Mouse (Mus musculus) limb, embryonic 11.5 days (tissue): Measurements from ENCODE around the gene Il6ra. TPM values are rescaled to one million over a fixed set of nuclear protein-coding genes. Genes with fewer than 3 reads are reported as not detected.

Experiments
- ATAC-seq: fragments of 200-750 bp; cut with Nextera tagmentation; 2 replicates; pipeline ENCODE4 v1.8.0; 2017; ENCODE audit warnings: low read depth; ENCODE audit not compliant: insufficient number of reproducible peaks, low FRiP score, low TSS enrichment
- DNase-seq: peaks from one replicate; pipeline ENCODE4 v3.0.0-alpha.2; 2015; ENCODE audit warnings: low spot score
- H3K27ac ChIP-seq: fragments of 300-500 bp; sonication (generic); replicated peaks from 2 replicates; pipeline ENCODE4 v1.5.1; 2014; ENCODE audit warnings: low read depth, mild to moderate bottlenecking, low read length
- H3K27me3 ChIP-seq: fragments of 300-500 bp; sonication (generic); 2 replicates; pipeline ENCODE4 v1.6.1; 2014; ENCODE audit warnings: mild to moderate bottlenecking, low read length, mixed read lengths; ENCODE audit not compliant: control insufficient read depth, insufficient read depth
- H3K36me3 ChIP-seq: fragments of 300-500 bp; sonication (generic); 2 replicates; pipeline ENCODE4 v1.6.1; 2014; ENCODE audit warnings: mild to moderate bottlenecking, low read length, moderate library complexity, mixed read lengths; ENCODE audit not compliant: control insufficient read depth, insufficient read depth
- H3K4me1 ChIP-seq: fragments of 300-500 bp; sonication (generic); 2 replicates; pipeline ENCODE4 v1.6.1; 2014; ENCODE audit warnings: low read length, mixed read lengths; ENCODE audit not compliant: control insufficient read depth, insufficient read depth
- H3K4me2 ChIP-seq: fragments of 300-500 bp; sonication (generic); 2 replicates; pipeline ENCODE4 v1.6.1; 2014; ENCODE audit warnings: low read depth, mild to moderate bottlenecking, moderate library complexity; ENCODE audit not compliant: severe bottlenecking
- H3K4me3 ChIP-seq: fragments of 300-500 bp; sonication (generic); 2 replicates; pipeline ENCODE4 v1.5.1; 2014; ENCODE audit warnings: low read depth, low read length
- H3K9ac ChIP-seq: fragments of 300-500 bp; sonication (generic); 2 replicates; pipeline ENCODE4 v1.6.1; 2014; ENCODE audit warnings: mild to moderate bottlenecking, low read length
- H3K9me3 ChIP-seq: fragments of 300-500 bp; sonication (generic); 2 replicates; pipeline ENCODE4 v1.6.1; 2016; ENCODE audit warnings: low read length; ENCODE audit not compliant: control insufficient read depth
- WGBS: fragments of 180-500 bp; shearing (Covaris S2); extraction: QIAGEN DNeasy Blood & Tissue Kit; methylation state at CpG from one replicate; pipeline ENCODE4 v1.1.7; 2014; 5-methylcytosine and 5-hydroxymethylcytosine counted together
- polyA plus RNA-seq: library from polyadenylated mRNA; unstranded; fragments of >200 nt; fragmentation: Nextera tagmentation; extraction: Ambion mirVana; gene quantifications from 2 replicates; pipeline ENCODE4 v1.2.1, GENCODE M21; 2014

Il6ra gene
- polyA plus RNA-seq, 1 experiment from 2014 or later, result 0.40 TPM

DNA sequence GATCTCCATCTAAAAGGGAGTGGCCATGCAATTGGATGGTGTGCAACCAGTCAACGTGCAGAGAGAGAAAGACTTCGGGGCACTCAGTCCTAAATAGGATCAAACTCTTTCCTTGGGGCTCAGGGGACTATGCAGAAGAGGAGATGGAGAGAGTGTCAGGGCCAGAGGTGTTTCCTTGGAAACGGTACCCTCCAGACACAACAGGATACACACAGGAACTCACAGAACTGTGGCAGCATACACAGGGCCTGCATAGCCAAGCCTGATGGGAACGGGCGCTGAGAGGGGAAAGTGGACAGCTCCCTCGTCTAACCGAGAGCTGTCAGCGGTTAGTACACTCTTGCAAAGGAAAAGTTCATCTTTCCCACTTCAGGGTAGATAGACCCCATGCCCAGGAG lies 13.5 kb downstream of the Il6ra start:
- H3K36me3 ChIP-seq, result no peaks in the 10 kb centered on the region
- H3K4me2 ChIP-seq, result no peak overlapping the region
- DNase-seq (no peak), ATAC-seq (no peak)
- H3K9ac ChIP-seq, result no peak overlapping the region
- no peaks in the 10 kb centered on the region for H3K27me3 ChIP-seq
- H3K9me3 ChIP-seq, result no peaks in the 10 kb centered on the region
- H3K27ac ChIP-seq, result no peak overlapping the region
- 68% methylated on average over 8 of the region's 8 CpGs for WGBS
- no peaks in the 10 kb centered on the region for H3K4me1 ChIP-seq
- H3K4me3 ChIP-seq, result no peak overlapping the region

DNA sequence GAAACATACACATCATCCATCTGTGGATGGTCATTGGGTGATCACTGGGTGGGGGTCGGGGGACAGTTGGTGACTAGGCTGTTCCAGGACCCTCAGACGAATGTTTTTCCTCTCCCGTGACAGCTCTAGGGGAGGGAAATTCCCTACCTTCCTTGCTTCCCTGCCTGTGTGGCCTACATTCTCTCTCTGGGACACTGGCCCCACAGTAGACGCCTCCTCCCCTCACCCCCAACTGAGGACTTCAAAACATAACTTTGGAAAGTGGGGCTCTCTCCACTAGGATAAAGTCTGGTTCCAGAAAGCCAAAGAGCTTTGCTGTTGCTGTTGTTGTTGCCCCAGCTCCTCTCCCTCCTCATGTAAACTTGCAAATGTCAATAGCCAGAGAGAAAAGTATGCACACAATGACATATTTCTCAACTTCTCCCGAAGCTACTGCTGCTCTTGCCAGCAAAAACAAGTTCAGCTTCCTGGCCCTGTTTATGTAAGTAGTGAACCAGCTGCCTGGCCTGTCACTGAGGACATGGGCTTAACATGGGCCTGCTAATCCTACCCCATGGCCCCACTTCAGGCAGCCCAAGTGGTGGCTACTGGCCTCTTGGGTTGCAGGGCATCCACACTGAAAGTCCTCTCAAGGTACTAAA lies 14.0 kb downstream of the Il6ra start:
- no peaks in the 10 kb centered on the region for H3K4me1 ChIP-seq
- no peak overlapping the region for H3K4me2 ChIP-seq
- no peak overlapping the region for H3K9ac ChIP-seq
- no peaks in the 10 kb centered on the region for H3K9me3 ChIP-seq
- no peak overlapping the region; the same call in 1 of the 2 replicates for H3K27ac ChIP-seq
- H3K36me3 ChIP-seq, result no peaks in the 10 kb centered on the region
- no peak for ATAC-seq
- H3K4me3 ChIP-seq, result no peak overlapping the region
- H3K27me3 ChIP-seq, result no peaks in the 10 kb centered on the region
- WGBS, result 70% methylated on average over 5 of the region's 5 CpGs
- no peak for DNase-seq

DNA sequence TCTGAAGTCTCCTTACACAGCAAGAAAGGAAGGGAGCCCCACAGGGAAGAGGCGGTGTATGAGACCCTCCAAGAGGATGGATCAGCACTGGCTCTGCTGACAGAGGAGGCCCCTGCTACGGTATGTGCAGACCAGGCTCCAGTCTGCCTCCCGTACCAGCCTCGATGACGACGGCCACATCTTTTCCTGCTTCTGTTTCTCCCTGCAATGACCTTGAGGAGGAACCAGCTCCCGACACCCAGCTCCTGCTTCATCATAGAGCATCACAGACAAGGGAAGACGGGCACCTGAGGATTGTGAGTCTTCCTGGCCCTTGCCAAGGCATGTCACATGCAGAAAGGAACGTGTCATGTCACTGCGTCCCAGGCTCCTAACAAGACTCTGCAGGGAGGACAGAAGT lies 15.0 kb downstream of the Il6ra start:
- Histone ChIP-seq H3K4me2 (no peak overlapping the region), H3K4me1 (no peaks in the 10 kb centered on the region), H3K27ac (no peak overlapping the region), H3K36me3 (no peaks in the 10 kb centered on the region), H3K9me3 (no peaks in the 10 kb centered on the region), H3K4me3 (no peak overlapping the region), H3K9ac (no peak overlapping the region), H3K27me3 (no peaks in the 10 kb centered on the region)
- WGBS, result 74% methylated on average over 10 of the region's 10 CpGs
- ATAC-seq (no peak), DNase-seq (no peak)

DNA sequence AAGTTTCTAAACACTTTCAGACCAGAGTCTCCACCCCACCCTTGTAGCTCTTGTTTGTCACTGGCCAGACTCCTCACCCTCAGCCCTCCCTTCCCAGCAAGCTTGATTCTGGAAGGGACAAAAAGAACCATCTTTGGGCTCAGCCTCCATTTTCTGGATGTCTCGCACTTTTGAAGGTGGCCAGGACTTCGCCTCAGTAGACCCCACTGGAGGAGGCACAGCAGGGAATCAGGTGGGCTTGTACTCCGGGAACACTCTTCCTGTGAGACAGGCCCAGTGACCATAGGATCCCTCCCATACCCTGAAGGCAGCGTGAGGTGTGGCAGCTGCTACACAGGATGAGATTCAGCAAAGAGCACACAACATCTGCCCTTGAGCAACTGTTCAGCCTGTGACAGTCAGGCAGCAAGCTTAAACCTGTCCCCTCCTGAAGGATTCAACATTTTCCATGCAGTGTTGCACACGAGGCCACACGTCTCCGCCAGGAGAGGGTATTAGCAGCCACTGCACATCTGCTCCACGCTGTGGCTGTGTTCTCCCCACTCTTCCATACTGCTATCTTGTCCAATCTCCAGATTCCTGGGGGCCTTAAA lies 15.7 kb downstream of the Il6ra start:
- Histone ChIP-seq H3K27ac (no peak overlapping the region), H3K4me2 (no peak overlapping the region), H3K4me1 (no peaks in the 10 kb centered on the region), H3K27me3 (no peaks in the 10 kb centered on the region), H3K9ac (no peak overlapping the region), H3K36me3 (no peaks in the 10 kb centered on the region), H3K9me3 (no peaks in the 10 kb centered on the region), H3K4me3 (no peak overlapping the region)
- ATAC-seq, result no peak
- no peak for DNase-seq
- WGBS, result 77% methylated on average over 8 of the region's 8 CpGs

DNA sequence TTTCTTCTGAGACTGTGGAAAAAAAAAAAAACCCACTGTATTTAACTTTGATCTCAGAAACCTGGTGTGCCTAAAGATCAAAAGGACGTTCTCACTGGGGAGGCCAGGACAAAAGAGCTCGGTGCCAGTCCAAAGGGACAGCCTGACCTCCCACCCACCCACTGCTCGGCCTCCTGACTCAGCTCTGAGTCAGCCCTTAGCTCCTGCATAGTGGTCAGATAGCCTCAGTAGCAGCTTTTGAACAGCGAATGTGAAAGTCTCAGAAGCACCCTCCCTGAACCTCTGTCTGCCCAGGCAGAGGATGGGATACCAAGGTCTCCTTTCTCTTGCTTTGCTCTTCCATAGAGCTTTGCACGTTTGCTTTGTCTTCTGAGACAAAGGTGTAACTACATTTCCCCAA lies 16.4 kb downstream of the Il6ra start:
- no peaks in the 10 kb centered on the region for H3K36me3 ChIP-seq
- no peaks in the 10 kb centered on the region for H3K9me3 ChIP-seq
- DNase-seq (no peak), ATAC-seq (no peak)
- H3K4me2 ChIP-seq, result no peak overlapping the region
- H3K4me1 ChIP-seq, result no peaks in the 10 kb centered on the region
- H3K27ac ChIP-seq, result no peak overlapping the region
- no peak overlapping the region for H3K4me3 ChIP-seq
- H3K27me3 ChIP-seq, result no peaks in the 10 kb centered on the region
- no peak overlapping the region for H3K9ac ChIP-seq
- whole genome bisulfite sequencing, result 26% methylated on average over 5 of the region's 5 CpGs

DNA sequence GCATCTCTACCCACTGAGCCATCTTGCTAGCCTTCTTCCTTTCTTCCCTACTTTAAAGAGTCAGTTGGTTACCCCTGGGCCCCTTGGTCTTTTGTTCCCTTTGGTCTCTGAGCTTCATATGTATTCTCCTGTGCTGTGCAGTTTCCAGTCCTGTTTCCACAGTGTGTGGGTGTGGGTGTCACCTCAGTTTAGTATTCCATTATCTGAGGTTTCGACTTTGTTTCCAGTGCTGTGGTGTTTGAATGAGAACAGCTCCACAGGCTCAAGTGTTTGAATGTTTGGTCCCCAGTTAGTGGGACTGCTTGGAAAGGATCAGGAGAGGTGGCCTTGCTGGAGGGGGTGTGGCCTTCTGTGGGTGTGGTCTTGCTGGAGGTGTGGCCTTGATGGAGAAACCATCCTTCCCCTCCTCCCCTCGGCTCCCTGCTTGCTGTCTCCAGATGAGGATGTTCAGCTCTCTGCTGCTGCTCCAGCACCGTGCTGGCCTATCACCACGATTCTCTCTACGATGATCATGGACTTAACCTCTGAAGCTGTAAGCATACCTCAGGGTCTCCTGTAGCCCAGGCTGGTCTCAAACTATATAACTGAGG lies 20.4 kb downstream of the Il6ra start:
- no peak overlapping the region for H3K9ac ChIP-seq
- ATAC-seq, result no peak
- H3K4me2 ChIP-seq, result no peak overlapping the region
- 86% methylated on average over 5 of the region's 5 CpGs for WGBS
- H3K9me3 ChIP-seq, result no peaks in the 10 kb centered on the region
- no peak overlapping the region for H3K4me3 ChIP-seq
- no peaks in the 10 kb centered on the region for H3K27me3 ChIP-seq
- DNase-seq, result no peak
- H3K27ac ChIP-seq, result no peak overlapping the region
- H3K4me1 ChIP-seq, result peaks cover 5% of the 10 kb centered on the region
- H3K36me3 ChIP-seq, result no peaks in the 10 kb centered on the region

DNA sequence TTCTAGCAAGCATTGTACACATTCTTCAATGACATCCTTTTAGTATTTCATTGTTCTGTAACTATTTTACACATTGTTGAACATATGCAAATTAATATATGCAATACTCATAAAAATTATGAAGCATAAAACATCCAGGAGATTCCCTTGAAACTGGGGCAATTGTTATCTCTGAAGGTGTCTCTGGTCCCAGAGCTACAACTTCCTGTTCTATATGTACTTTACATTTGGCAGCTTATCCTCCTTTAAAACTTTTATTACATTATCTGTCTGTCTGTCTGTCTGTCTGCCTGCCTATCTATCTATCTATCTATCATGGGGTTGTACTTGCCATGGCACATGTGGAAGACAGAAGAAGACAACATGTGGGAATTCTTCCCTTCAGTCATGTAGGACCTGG lies 21.3 kb downstream of the Il6ra start:
- Histone ChIP-seq H3K27me3 (no peaks in the 10 kb centered on the region), H3K4me3 (no peak overlapping the region), H3K4me1 (peaks cover 5% of the 10 kb centered on the region), H3K36me3 (no peaks in the 10 kb centered on the region), H3K9me3 (no peaks in the 10 kb centered on the region), H3K4me2 (no peak overlapping the region), H3K27ac (no peak overlapping the region), H3K9ac (no peak overlapping the region)
- ATAC-seq, result no peak
- no peak for DNase-seq

DNA sequence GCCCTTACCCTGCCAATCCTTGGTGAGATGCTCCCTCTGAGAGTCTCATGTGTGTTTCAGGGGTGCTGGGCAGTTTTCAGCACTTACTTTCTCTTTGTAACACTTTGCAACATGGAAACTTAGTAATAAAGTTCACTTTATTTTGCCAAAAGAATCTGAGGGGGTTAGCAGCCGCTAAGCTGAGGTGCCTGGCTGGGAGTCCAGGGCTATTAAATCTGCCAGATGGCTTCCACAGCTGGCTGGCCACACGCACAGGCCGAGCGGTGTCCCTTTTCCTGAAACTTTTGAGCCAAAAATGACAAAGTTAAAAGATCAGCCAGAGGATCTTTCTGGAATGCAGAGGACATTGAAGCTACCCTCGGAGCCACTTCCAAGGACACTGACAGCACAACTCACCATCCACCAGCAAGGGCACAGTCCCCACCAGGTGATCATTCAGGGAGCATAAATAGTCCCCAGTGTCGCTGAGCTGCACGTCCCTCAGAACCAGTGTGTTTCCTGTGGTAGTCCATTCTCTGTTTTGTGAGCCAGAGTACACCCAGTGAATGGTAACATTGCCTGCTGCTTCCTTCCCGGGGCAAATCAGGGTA lies 23.1 kb downstream of the Il6ra start:
- H3K4me3 ChIP-seq, result no peak overlapping the region
- no peak overlapping the region; the same call in 1 of the 2 replicates for H3K9ac ChIP-seq
- H3K4me2 ChIP-seq, result no peak overlapping the region
- DNase-seq (peak; percentile 58), ATAC-seq (no peak)
- no peaks in the 10 kb centered on the region for H3K9me3 ChIP-seq
- H3K4me1 ChIP-seq, result peaks cover 5% of the 10 kb centered on the region
- peak overlapping the region; percentile 49 for H3K27ac ChIP-seq
- no peaks in the 10 kb centered on the region for H3K27me3 ChIP-seq
- no peaks in the 10 kb centered on the region for H3K36me3 ChIP-seq
- 37% methylated on average over 8 of the region's 8 CpGs for WGBS
